Mouse (Mus musculus) erythroblast, embryonic 14.5 days (primary cell): ENCODE data around the gene Ubash3b.

Source experiments
- GATA1 ChIP-seq: IDR thresholded peaks from 2 replicates; pipeline ENCODE4 v1.6.1; 2012; ENCODE audit warnings: low read length, inconsistent platforms, mixed read lengths
- TAL1 ChIP-seq: IDR thresholded peaks from 3 replicates; pipeline ENCODE4 v1.6.1; 2012; ENCODE audit warnings: low read length, inconsistent platforms, mixed read lengths

DNA sequence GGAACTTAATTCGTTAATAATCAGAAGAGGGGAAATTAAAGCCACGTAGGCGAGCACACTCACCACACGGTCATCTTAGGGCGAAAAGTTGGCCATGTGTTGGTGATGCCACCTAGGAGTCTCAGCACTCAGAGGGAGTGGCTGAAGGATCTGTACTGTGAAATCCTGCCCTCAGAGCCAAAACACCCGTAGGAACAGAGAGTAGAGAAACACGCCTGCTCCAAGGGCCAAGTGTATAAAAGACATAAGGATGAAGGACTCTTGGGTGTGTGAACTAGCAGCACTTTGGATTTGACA lies 197.1 kb downstream of the Ubash3b start:
- TF ChIP-seq TAL1, result no peak
- no peak for TF ChIP-seq GATA1
